Mouse (Mus musculus) CD4-positive, CD25-positive, alpha-beta regulatory T cell, adult 9 weeks (primary cell): ENCODE results near the gene Rpa1. TPM values are rescaled to one million over a fixed set of nuclear protein-coding genes. Genes with fewer than 3 reads are reported as not detected.

Source experiments
- polyA plus RNA-seq: library from polyadenylated mRNA; unstranded; fragments of 100-300 nt; shearing (Covaris generic); gene quantifications from one replicate; pipeline ENCODE4 v1.2.1, GENCODE M21; 2017

Gene Rpa1
- 152 TPM for polyA plus RNA-seq

DNA sequence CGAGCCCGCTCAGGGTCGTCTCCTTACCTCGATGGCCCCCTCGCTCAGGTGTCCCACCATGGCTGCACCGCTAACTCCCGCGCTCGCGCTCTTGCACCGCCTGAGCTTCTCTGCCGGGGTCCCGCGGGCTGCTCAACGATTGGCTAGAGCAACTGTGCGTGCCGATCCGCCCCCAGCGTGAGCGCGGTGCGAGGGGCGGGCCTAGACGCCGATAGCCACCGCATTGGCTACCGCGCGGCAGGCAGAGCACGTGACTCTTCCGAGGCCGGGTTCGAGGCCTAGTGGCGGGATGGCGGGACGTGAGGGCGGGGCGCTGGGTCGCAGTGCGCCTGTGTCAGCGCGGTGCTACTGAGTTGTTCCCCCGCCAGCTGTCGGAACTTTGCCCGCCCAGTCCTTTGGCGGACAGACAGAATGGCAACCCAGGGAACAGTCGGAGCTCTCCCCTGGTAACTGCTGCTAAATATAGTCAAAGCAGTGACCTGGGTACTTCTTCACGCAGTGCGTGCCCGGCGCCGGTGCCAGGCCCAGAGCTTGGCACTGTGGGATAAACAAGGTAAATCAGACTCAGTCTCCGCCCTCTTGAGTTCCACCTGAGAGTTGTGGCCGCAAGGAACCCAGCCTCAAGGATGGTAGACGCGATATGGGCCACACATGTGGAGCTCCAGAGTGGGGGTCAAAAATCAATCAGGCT, at the start of gene Rpa1, which contains the start of gene Smyd4:
TSS of gene Rpa1 (minus strand) at position 126 of the 691 bp plus-strand sequence.
TSS of gene Smyd4 (plus strand) at position 235 of the 691 bp plus-strand sequence.

Other genes with a start within 250 kb of the Rpa1 start
- gene Hic1, start 178.8 kb downstream of the Rpa1 start, polyA plus RNA-seq: 0.56 TPM
- 32.8 TPM for gene Ovca2, start 169.5 kb downstream of the Rpa1 start, polyA plus RNA-seq
- gene Dph1, start 157.1 kb downstream of the Rpa1 start, polyA plus RNA-seq: 26.3 TPM
- gene Rtn4rl1, start 154.5 kb downstream of the Rpa1 start, polyA plus RNA-seq: 1.9 TPM
- 30.3 TPM for gene Smyd4, start 109 bp upstream of the Rpa1 start, polyA plus RNA-seq
- gene Serpinf1, start 74.4 kb upstream of the Rpa1 start, polyA plus RNA-seq: 4.4 TPM
- not detected for gene Serpinf2, start 91.3 kb upstream of the Rpa1 start, polyA plus RNA-seq
- 20.5 TPM for gene Wdr81, start 106.4 kb upstream of the Rpa1 start, polyA plus RNA-seq
- 7.0 TPM for gene Tlcd2, start 113.4 kb upstream of the Rpa1 start, polyA plus RNA-seq
- gene Prpf8, start 138.5 kb upstream of the Rpa1 start, polyA plus RNA-seq: 73.0 TPM
- not detected for gene Rilp, start 161.8 kb upstream of the Rpa1 start, polyA plus RNA-seq
- 0.65 TPM for gene Scarf1, start 165.2 kb upstream of the Rpa1 start, polyA plus RNA-seq
- gene Slc43a2, start 183.4 kb upstream of the Rpa1 start, polyA plus RNA-seq: 51.2 TPM
- 36.6 TPM for gene Pitpna, start 239.8 kb upstream of the Rpa1 start, polyA plus RNA-seq